Mouse (Mus musculus) urinary bladder, adult 2 months (tissue): Measurements from ENCODE around the gene Parg. TPM values are rescaled to one million over a fixed set of nuclear protein-coding genes. Genes with fewer than 3 reads are reported as not detected.
"Not testable (repeated sequence)": the region's sequence is repeated elsewhere in the genome, so short reads cannot be mapped to it uniquely, and the experiment has no call there.

Experiments used
- DNase-seq: peaks from one replicate; pipeline ENCODE4 v3.0.0; 2022; ENCODE audit warnings: low spot score
- polyA plus RNA-seq: library from polyadenylated mRNA; depleted of rRNA; stranded (reverse); fragments of >200 nt; gene quantifications from 2 replicates; pipeline ENCODE4 v1.2.3, GENCODE M21; 2012

Gene Parg
- polyA plus RNA-seq, 1 experiment, result 11.4 TPM

- DNase-seq, result no peak
These were observed 22.2 kb upstream of the Parg start for GRCm38 (mm10) chr14:32179393-32180195.

DNA sequence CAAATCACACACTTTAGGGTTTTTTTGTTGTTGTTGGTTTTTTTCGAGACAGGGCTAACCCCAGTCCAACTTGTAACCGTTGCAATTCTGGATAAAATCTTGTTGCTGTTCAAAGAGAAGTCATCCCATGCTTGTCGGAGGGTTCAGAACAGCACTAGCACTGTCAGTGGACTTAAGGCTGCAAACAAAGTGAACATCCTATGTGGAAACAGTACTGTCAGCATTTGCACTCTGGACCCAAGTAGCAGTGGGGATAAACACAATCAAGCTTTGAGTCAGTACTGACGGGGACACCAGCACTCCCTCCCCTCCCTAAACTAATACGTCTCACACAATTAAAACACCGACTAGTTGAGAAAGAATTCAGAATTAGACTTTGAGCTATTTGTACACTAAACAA lies 20.9 kb upstream of the Parg start:
- DNase-seq, result no peak

DNA sequence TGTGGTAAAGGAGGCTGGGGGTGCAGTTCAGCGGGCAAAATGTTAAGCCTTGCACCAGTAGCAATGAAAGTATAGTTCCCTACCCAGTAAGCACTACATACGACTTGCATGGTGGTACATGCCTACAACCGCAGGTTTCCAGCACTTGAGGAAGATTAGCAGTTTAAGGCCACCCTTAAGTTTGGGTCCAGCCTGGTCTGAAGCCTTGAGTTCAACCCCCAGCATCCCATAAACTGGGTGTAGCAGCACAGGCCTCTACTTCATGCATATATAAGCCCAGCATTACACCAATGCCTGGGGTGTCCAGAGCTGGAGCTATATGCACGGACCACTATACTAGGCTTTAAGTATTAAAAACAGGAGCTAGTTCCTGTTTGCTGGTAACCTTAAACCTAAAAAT lies 17.9 kb upstream of the Parg start:
- no peak for DNase-seq

GRCm38 (mm10) chr14:32190627-32191391 lies 10.9 kb upstream of the Parg start:
- DNase-seq, result no peak

- DNase-seq, result no peak
These were observed 9.8 kb upstream of the Parg start for GRCm38 (mm10) chr14:32191926-32192325.

- no peak for DNase-seq
These were observed 9.3 kb upstream of the Parg start for GRCm38 (mm10) chr14:32192437-32192836.

DNA sequence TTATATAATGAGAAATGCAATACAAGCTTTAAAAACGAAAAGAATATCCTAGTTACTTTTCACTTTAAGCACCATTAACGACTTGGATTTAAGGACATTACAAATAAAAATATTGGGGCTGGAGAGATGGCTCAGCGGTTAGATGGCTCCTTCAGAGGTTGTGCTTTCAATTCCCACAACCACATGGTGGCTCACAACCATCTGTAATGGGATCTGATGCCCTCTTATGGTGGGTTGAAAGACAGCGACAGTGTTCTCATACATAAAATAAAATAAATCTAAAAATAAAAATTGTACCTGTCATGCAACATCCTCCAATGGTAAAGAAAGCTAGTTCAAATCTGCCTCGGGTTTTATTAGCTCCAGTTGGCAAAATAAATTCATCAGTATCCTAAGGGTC lies 8.2 kb upstream of the Parg start:
- not testable (repeated sequence) for DNase-seq

DNA sequence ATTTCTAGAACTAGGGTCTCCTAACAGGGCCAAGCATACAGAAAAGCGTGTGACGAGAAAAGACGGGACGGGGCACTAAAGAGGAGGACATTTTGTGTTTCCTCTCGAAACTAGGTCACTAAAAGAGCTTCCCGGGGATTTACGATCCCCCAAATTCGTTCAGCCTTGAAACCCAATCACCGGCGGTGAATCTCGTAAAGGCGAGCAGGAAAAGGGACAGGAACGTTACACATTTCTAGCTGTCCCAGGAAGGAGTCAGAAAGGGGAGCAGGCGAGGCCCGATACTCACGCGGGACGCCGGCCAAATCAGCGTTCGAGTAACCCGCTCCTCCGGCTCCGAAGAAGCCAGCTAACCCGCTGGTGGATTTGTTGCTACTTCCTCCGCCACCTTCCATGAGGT lies 395 bp upstream of the Parg start:
- no peak for DNase-seq

GRCm38 (mm10) chr14:32226601-32227000 lies 24.9 kb downstream of the Parg start:
- DNase-seq, result no peak

- DNase-seq, result no peak
These were observed 27.2 kb downstream of the Parg start for GRCm38 (mm10) chr14:32228996-32229395.

DNA sequence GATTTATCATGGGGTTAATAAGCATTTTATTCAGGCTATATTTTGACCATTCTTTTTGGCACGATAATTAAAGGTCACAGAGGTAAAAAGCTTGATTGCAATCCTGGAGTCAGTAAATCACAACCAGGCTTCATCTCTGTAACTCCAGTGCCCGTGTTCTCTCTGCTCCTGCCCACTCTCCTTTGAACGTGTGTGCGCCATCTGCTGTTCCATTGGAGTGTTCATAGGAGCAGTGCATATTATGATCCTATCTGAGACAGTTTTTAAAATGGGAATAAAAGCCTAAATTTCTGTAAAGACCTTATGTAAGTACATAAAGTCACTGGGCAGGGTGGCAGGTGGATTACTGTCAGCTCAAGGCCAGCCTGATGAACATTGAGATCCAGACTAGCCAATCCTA lies 40.7 kb downstream of the Parg start:
- DNase-seq, result no peak

DNA sequence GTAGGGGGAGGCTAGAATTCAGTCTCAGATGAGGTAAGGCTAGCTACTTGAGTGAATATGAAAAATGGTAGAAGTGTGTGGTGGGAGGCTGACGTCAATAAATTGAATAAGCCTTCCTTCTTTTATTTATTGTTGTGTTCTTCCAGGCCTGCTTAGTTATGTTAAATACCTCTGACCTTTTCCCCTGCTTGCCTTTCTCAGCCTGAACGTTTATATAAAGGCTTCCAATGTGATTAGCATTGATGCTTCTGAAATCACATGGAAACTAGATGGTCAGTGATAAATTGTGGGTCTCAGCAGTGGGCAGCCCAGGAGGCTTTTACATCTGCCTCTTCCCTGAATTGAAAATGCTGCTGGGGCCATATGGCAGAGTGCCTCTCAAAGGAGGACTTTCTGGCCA lies 44.3 kb downstream of the Parg start:
- no peak for DNase-seq

GRCm38 (mm10) chr14:32249616-32250015 lies 47.9 kb downstream of the Parg start:
- DNase-seq, result no peak

GRCm38 (mm10) chr14:32260830-32261229 lies 59.1 kb downstream of the Parg start:
- DNase-seq, result no peak

GRCm38 (mm10) chr14:32261741-32262140 lies 60.0 kb downstream of the Parg start:
- no peak for DNase-seq

- DNase-seq, result no peak
These were observed 67.2 kb downstream of the Parg start for GRCm38 (mm10) chr14:32268999-32269398.

DNA sequence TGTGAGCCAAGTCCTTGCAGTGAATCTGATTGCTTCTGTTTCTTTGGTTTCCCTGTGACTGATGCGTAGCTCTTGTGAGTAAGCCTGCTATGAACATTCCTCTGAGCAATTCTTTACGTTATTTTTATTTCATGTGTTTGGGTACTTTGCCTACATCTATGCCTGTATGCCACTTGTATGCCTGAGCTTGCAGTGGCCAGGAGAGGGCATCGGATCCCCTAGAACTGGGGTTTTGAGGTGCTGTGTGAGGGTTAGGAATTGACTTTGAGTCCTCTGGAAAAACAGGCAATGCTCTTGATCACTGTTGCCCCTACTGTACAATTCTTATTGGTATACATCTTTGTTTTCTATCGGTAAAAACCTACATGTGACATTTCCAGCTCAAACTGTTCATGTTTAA lies 67.8 kb downstream of the Parg start:
- DNase-seq, result no peak

DNA sequence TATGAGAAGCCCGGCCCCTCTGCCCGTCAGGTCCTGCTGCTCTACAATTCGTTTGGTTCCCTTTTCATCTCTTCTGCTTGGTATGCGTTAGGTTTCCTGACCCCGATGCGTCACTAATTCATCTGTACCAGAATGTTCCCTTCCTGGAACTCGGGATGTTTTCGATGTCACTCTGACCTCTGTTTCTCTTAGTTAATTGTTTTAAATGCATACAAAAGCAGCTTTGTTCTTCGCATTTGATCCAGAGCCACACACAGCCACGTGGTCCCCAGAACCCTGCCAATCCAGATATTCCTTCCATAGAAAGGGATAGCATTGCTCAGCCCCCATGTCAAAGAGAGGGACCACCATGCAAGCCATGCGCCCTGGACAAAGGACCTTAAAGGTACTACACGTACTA lies 99.9 kb downstream of the Parg start:
- DNase-seq, result no peak

- DNase-seq, result no peak
These were observed 100.7 kb downstream of the Parg start for GRCm38 (mm10) chr14:32302423-32302822.

- no peak for DNase-seq
These were observed 103.2 kb downstream of the Parg start for GRCm38 (mm10) chr14:32304921-32305320.

- peak; percentile 30 for DNase-seq
These were observed 108.1 kb downstream of the Parg start for GRCm38 (mm10) chr14:32309876-32310275.

DNA sequence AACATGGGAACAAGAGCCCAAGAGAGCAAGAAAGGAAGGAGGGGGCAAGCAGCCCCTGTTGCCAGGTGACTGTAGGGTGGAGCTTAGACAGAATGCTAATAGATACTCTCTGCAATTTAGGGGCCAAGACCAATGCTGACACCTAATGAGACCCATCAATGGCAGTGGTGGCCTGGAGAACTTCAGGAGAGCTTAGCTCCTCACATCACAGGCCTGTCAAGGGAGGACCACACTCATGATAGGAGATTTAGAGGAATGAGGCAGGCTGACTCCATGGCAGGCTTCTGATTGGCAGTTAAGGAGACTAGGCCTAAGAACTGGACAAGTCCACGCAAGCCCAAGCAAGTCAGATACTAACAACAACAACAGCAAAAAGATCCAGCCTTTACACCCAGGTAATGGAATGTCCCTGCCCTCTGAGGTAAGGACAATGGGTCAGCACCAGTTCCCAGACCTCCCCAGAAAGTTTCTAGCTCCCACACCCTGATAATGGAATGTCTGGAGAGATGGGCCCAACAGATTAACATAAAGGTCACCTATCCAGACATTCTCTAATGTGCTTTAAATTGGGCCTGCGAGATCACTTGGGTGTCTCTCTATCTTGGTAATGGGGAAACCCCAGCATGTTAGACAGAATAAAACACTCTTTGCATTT lies 109.8 kb downstream of the Parg start:
- DNase-seq, result no peak

DNA sequence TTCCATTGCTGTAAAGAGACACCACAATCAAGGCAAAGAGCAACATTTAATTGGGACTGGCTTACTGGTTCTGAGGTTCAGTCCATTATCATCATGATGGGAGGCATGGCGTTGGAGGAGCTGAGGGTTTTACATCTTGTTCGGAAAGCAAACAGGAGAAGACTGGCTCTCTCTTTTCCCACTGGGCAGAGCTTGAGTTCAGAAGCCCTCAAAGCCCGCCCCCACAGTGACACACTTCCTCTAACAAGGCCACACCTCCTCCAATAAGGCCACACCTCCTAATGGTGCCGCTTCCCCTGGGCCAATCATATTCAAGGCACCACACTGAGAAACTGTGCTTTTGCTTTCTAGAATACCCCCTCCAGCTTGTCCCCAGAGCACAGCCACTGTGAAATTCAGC lies 116.1 kb downstream of the Parg start:
- no peak for DNase-seq
